Mouse (Mus musculus) ZHBTc4 (cell line): ENCODE data around the gene Nln.

Source experiments
- DNase-seq: peaks from one replicate; pipeline ENCODE4 v3.0.0-alpha.2; 2011; ENCODE audit warnings: low read depth, low spot score

The Nln gene

DNA sequence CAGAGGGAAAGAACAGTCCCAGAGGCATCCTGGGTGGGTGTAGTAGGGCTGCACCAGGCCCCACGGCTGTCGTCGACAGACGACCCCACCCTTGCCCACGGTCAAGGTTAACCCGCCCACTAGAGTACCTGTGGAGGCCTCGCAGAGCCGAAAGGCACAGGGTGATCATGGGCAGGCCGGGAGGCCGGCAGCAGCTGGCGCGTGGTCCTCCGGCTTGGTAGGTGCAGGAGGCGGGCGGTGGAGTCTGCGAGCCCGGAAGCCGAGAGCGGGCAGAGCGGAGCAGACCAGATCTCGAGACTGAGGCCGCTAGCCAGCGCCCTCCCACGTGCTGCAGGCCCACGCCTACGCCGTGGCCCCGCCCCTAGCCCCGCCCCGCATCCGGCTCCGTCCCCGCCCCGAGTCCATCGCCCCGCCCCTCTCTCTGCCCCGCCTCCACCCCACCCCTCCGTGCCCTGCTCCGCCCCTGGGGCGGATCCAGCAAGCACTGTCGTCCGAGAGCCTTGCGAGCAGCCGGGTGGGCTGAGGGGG, at the start of gene Nln, which contains the start of gene Sgtb:
Nln (minus strand) TSS at position 327 of the 528 bp plus-strand sequence.
Sgtb (plus strand) TSS at position 454 of the 528 bp plus-strand sequence.
- peak; percentile 94 for DNase-seq

DNA sequence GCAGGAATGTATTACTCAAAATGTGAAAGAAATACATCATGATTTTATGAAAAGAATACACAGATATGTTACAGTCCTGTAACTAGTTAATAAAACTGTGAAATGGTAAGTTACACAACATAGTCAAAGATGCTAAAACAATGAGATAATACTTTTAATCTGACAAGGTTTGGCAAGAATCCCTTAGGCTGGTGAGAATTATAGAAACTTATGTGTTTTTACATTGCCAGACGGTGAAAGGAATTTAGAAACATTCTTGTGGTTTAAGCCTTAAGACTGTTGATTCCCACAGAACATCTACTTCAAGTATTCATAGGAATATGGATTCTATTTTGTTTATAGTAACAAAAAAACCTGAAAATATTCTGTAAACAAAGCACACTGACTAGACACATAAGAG, 46.3 kb upstream of the Nln start:
- no peak for DNase-seq

DNA sequence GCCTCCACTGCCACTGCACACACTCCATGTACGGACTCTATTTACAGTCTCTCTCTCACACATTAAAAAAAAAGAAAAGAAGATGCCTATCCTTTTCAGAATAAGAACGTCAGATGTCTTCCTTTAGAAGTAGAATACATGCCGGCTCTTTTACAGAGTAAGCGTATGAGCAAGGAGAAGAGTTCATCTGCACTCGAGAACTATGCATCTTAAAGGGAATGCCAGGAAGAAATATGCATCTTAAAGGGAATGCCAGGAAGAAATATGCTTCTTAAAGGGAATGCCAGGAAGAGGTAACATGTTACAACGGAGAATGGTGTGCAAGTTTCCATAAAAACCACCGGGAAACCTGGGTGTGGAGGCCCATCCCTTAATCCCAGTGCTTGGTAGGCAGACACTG, 45.7 kb upstream of the Nln start:
- DNase-seq: no peak

DNA sequence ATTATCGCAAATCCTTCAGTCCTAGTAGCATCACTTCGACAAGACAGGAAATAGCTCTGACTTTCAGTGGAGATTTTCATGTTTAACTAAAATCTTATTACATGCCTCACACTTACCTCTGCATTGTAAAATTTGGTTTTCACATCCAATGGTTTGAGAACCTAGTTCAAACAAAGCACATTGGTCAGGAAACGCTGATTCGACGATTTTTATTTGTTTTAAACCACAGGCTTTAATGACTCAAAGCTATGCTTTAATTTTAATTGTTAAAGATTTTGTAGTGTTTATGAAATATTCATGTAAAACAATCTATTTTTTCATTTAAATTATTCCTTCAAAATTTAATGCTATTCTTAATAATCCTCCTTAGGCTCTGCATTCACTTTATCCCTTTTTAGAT, 44.8 kb upstream of the Nln start:
- no peak for DNase-seq

DNA sequence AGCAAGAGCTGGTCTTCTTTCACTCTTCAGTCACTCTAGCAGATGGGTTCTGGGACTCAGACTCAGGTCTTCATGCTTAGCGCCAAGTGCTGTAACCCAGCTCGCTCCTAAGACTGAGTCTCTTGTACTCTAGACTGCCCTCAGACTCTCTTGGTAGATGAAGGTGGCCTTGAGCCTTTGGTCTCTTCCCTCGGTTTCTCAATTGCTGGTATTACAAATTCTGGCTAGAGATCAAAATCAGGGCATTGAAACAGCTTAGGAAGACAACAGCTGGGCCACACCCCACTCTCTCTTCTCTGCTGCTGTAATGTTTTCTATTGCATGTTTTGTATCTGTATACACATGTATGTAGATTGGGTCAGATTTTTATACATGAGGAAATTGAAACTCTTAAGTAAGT, 36.2 kb upstream of the Nln start:
- DNase-seq: no peak

DNA sequence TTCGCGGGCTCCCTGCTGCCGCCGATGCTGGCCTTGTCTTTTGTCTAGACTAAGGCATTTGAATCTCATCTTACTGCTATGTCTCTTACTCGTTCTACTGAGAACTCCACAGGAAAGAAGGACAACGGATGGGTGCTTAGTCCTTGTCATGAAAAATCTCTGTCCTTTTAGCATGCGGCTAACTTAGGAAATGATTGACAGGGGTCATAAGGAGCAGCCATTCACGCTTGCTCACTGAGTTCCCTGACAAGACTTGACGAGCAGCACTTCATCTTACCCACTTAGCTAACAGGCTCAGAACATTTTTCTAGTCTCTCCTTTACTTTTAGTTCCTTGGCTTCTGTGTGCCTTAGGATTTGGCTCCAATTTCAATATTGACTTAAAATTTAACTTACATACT, 35.5 kb upstream of the Nln start:
- no peak for DNase-seq

DNA sequence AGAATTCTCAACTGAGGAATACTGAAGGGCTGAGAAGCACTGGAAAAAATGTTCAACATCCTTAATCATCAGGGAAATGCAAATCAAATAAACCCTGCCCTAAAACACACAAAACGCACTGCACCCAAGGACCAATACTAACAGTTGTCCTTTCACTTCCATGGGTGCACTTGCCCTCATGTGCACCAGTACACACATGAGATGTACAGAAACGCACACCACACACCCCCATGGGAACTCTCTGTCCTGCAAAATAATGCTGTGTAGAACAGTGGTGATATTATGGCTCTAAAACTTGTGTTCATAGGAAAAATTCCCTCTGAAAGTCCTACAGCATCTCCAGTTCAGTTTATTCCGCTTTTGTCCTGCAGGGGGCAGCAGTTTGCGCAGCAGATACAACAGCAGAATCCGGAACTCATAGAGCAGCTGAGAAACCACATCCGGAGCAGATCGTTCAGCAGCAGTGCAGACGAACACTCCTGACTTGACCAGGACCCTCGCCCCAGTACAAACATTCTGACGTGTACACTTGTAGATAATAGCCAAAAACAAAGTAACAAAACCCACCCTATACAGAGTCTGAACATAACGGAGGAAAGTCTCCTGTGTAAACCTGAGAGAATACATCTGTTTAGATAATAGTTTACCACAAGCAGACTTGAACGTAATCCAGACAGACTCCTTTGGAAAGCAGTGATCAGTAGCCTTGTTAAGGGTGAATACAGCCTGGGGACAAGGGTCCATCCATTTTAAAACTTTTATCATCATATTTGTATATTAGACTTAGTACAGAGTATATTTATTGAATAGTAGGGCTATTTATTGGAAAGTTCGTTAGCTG, 30.2 kb upstream of the Nln start:
- peak; percentile 81 for DNase-seq

DNA sequence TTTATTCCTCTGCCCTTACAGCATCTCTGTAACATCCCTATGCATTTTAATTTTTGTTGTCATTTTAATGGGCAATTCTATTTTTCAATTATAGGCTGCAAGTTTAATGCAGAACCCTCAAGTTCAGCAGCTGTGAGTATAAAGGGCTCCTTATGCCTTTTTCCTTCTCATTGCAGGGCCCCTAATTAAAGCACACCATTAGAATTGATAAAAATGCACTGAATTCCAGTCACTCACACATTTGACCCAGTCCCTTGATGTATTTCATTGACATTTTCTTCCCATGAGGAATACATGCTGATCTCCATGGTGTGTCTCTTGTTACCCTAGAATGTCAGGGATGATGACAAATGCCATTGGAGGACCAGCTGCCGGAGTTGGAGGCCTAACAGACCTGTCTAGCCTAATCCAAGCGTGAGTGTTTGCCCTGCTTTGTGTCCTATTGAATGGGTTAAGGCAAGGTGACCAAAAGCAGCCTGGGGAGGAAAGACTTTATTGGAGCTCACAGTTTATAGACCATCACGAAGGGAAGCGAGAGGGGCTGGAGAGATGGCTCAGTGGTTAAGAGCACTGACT, 25.2 kb upstream of the Nln start:
- no peak for DNase-seq

DNA sequence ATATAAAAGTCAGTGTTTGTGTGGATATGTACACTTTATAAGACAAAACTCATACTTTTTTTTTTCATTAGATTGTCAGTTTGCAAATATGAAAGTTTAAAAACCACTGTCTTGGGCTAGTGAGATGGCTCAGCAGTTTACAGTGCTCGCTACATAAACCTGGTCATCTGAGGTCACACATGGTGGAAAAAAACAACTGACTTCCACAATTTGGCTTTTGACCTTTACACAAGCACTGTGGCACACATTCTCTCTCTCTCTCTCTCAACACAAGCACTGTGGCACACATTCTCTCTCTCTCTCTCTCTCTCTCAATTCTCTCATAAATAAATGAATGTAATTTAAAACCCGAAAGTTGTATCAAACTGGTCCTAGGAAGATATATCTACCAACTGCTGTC, 23.1 kb upstream of the Nln start:
- DNase-seq: no peak

DNA sequence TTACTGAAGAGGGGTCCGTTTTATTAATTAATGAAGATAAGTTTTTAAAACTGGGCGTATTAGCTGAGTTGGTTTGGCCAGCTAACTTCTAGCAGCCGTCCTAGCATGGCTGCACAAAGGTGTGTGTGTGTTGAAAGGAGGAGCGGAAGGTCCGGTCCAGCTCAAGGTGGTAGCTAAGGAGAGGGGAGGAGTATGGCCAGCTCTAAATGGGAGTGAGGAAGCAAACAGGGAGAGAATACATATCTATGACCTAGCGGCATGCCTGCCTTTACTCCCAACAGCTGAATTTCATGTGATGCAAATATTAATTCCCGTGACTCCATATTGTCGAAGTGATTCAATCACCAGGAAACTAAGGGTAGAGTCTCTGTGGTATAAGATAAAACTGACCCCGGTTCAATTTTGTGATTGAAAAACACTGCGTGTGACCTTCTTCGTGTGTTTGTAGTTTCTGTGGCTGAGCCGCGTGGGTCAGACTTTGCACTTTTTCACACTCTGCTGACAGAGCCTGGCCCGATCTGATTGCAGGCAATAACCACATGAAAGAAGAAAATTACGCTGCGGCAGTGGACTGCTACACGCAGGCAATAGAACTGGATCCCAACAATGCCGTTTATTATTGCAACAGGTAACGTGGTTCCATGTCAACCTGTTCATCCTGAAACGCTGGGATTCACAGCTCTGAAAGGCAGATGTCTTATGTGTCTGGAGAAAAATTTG, 14.4 kb upstream of the Nln start:
- DNase-seq: no peak

DNA sequence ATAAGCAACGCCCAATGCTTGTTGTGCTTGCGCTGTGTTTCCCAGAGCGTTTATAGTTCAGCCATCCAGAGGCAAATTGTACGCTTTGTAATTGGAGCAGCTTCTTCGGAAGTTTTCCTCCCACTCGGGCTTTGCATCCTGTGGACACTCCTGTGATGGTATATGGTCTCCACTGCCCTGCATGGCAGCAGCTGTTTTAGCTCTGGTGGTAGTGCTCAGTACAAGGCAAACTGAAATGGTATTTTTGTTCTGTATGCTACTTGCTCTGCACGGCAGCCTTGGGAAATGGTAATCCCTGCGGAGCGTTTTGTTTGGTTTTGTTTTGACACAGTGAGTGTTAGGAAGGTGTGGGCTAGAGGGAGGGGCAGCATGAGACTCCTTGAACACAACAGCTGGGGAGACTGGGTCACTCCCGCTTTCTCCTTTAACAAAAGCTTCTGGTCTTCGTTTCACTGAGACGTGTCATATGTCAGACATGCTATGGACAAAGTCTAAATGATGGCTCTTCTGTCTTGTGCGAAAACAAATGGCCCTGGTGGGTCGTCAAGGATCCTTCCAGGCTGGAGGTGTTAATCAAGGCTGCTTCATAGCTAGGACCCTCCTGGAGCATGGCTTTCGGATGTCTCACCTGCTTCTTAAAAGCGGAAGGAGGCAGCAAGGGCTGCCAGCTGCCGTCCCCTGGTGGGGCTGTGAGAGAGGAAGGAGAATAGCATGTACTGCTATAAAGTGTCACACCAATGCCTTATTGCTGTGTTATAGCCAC, 12.8 kb upstream of the Nln start:
- peak; percentile 72 for DNase-seq

DNA sequence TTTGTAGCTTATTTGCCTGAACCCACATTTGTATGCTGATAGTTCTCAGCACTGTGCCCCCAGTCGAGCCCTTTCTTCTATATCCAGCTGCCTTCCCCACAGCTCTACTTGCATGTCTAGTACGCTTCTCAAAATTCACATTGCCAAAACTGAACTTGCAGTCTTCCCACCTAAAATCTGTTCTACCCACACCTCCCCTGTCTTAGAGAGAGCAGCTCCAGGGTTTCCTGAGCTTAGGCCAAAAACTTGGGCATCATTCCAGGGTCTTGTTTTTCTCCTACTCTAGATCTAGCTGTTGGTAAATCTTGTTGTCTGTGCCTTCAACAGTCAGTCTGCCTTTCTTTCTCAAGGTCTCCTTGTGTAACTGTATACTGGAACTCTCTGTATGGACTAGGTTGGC, 5.4 kb upstream of the Nln start:
- no peak for DNase-seq

DNA sequence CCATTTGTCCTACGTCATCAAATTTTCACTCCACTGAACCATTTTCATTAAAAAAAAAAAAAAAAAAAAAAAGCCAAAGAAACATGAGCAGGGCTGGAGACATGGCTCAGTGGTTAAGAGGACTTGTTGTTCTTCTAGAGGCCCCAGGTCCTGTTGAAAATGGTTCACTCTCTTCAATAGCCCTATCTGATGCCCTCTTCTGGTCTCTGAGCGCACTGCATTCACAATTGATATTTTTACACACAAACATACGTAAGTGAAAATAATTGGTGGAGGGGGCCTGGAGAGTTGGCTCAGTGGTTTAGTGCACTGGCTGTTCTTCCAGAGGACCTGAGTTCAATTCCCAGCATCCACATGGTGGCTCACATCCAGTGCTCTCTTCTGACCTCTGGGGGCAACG, 4.4 kb upstream of the Nln start:
- DNase-seq: peak; percentile 73

DNA sequence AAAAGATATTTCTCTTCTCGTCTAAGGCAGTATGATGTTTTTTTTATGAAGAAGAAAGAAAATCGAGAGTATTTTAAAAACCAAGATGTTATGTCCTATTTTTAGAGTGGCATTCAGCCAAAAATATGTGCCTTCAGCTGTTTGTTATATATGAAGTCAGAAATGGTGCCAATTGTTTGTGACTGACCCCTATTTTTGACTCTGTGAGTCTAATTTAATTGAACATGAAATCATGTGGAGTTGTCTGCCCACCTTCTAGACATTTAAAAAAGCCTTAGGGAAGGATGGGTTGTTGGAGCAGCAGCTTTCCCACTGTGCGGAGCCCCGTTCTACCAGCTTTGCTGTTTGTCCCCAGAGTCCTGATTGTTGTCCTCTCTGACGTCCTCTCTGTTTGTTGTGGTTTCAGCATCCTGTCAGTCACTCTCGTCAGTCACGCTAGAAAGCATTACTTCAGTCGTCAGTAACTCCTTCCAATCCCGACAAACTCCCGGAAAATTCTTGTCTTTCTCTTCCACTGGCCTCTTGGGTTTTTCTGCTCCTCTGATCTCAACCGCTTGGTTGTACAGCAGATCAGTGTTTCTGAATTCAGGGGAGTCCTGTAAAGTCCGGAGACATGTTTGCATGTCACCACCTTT, 3.0 kb upstream of the Nln start:
- no peak for DNase-seq

DNA sequence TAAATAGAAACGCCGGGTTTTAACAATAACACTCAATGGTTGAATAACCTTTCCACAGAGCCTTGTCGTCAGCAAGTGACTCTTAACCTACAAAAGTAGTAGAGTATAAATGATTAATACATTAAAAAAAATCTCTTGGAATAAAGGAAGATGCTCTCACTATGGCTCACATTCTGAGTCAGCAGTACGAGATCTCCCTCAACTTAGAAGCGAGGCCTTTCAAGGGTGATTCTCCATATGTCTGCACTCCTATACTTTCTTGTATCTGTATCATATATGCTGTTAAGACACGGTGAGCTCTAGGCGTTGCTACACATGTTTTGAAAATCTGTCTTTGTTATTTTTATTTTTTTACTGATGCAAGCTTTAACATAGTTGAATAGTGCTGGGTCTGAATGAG, 1.1 kb upstream of the Nln start:
- DNase-seq: no peak

DNA sequence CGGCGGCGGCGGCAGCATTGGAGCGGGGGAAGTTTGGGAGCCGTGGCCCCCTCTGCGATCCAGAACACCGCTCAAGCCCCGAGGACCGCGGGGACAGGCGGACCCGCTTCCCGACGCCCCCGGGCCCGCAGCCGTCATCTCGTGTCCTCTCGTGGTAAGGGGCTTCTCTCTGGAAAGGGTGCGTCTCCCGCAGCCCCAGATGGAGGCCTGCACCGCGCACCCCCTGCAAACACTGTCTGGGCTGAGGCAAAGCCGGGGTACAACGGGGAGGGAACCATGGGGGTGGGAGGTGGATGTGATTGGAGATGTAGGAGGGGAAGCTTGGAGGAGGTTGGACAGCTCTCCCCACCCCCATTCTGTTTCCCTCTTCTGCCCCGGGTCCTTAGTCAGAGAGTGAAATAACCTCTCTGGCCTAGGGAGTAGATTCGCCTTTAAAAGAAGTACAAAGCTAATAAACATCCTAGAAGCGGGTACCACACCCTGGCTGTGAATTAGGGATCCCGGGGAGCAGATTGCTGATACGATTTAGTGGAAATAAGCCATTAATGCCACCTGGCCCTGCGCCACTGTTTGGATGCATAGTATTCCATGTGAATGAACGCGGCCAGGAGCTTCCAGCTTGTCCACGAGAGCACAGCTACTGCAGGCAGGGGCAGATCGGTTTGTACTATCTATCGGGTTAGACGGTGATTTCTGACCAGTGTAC, 555 bp upstream of the Nln start:
- peak; percentile 72 for DNase-seq

DNA sequence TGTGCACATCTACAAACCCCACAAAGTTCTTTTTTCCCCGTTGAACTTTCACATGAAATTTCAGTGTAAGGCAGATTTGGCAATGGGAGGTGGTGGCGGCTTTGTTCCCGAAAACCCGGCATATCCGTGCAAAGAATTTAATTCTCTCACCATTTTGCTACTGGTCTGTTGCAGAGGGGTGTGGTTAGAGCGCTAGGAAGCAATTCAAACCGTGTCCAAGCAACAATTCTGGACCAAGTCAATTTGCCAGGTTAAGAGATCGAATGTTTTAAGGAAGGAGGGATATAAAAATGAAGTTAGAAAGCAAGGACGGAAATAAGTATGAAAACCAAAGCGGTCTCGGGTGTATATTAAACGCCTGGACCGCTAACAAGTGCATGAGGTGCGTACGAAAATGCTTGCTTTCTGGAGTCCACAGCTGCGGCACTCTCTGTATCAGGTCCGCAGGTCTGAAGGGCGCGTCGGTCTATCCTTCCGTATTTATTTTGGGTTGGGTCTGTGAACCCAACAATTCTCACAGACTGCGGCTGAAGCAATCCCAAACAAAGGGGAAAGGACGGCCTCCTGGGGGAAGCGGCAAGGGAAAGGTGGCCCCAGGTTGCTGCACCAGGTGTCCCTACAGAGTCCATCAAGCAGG, 645 bp downstream of the Nln start:
- DNase-seq: no peak

DNA sequence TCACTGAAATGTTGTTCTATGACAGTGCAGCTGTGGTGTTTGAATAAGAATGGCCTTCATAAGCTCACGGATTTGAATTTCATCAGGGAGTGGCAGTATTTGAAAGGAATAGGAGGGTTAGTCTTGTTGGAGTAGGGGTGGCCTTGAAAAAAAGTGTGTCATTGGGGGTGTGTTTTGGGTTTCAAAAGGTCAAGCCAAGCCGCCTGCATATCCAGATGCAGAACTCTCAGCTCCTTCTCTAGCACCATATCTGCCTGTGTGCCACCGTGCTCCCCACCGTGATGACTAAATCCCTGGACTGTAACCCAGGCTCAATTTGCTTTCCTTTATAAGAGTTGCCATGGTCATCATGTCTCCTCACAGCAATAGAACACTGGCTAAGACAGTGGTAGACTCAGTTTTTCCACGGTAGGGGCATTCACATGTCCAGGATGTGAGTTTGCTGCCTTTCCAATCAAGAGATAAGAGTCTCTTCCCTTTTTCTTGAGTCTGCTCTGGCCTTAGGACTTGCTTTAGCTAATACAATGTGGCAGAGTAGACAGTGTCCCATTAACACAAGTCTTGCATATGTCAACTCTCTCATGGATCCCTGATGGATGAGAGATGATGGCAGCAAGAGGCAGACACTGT, 7.7 kb downstream of the Nln start:
- no peak for DNase-seq

DNA sequence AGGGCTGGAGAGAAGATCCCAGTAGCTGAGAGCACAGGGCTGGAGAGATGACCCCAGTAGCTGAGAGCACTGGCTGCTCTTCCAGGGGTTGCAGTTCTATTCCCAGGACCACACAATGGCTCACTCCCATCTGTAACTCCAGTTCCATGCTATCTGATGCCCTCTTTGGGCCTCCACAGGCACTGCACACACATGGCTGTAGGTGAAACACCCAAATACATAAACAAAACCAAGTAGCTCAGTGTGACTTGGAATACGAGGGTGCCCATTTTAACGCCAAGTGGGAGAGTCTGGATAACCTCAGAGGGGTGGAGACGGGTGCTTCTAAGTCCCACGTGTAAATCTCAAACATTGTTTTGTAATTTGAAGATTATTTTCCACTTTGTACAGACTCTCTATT, 9.0 kb downstream of the Nln start:
- DNase-seq: peak; percentile 43

DNA sequence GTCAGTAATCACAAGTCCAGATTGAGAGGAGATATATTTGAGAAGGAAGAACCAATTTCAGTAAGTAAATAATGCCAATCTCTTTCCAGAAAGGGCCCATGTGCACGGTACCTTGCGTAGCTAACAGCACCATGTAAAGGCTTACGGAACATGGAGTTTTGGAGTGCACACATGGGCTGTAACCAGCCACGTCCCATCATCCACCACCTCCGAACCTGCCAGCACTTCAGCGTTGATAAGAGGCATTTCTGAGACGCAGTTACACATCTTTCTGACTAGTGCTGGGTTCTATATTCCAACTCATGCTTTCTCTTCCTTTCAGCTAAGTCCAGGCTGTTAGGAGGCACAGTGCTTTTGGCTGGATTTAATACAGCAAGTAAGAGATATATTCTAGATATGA, 12.2 kb downstream of the Nln start:
- no peak for DNase-seq
